Mouse (Mus musculus) heart, embryonic 13.5 days (tissue): Measurements from ENCODE around the gene Gm11985. TPM values are rescaled to one million over a fixed set of nuclear protein-coding genes. Genes with fewer than 3 reads are reported as not detected.

Experiments used
- ATAC-seq: fragments of 200-750 bp; cut with Nextera tagmentation; 2 replicates; pipeline ENCODE4 v1.8.0; 2017; ENCODE audit warnings: moderate TSS enrichment; ENCODE audit not compliant: insufficient number of reproducible peaks, low FRiP score, low TSS enrichment; ENCODE audit errors: extremely low read depth
- H3K27ac ChIP-seq: fragments of 300-500 bp; sonication (generic); replicated peaks from 2 replicates; pipeline ENCODE4 v1.5.1; 2015; ENCODE audit warnings: moderate library complexity, mild to moderate bottlenecking, inconsistent platforms
- H3K27me3 ChIP-seq: fragments of 300-500 bp; sonication (generic); replicated peaks from 2 replicates; pipeline ENCODE4 v1.6.1; 2015; ENCODE audit warnings: mild to moderate bottlenecking, inconsistent platforms
- H3K36me3 ChIP-seq: fragments of 300-500 bp; sonication (generic); 2 replicates; pipeline ENCODE4 v1.6.1; 2015; ENCODE audit warnings: mild to moderate bottlenecking, inconsistent platforms
- H3K4me1 ChIP-seq: fragments of 300-500 bp; sonication (generic); 2 replicates; pipeline ENCODE4 v1.6.1; 2015; ENCODE audit warnings: inconsistent platforms
- H3K4me2 ChIP-seq: fragments of 300-500 bp; sonication (generic); 2 replicates; pipeline ENCODE4 v1.6.1; 2015; ENCODE audit warnings: inconsistent platforms, mild to moderate bottlenecking, moderate library complexity
- H3K4me3 ChIP-seq: fragments of 300-500 bp; sonication (generic); 2 replicates; pipeline ENCODE4 v1.5.1; 2015; ENCODE audit warnings: moderate library complexity, mild to moderate bottlenecking, inconsistent platforms
- H3K9ac ChIP-seq: fragments of 300-500 bp; sonication (generic); 2 replicates; pipeline ENCODE4 v1.6.1; 2015; ENCODE audit warnings: inconsistent platforms, mild to moderate bottlenecking, moderate library complexity
- H3K9me3 ChIP-seq: fragments of 300-500 bp; sonication (generic); 2 replicates; pipeline ENCODE4 v1.6.1; 2016; ENCODE audit warnings: inconsistent platforms
- WGBS: fragments of 180-500 bp; shearing (Covaris S2); methylation state at CpG from one replicate; pipeline ENCODE4 v1.1.7; 2015; ENCODE audit warnings: mixed read lengths; 5-methylcytosine and 5-hydroxymethylcytosine counted together
- polyA plus RNA-seq: library from polyadenylated mRNA; unstranded; fragments of >200 nt; fragmentation: Nextera tagmentation; extraction: Ambion mirVana; gene quantifications from 2 replicates; pipeline ENCODE4 v1.2.1, GENCODE M21; 2015

Gene Gm11985
- polyA plus RNA-seq, 1 experiment from 2014 or later = not detected

DNA sequence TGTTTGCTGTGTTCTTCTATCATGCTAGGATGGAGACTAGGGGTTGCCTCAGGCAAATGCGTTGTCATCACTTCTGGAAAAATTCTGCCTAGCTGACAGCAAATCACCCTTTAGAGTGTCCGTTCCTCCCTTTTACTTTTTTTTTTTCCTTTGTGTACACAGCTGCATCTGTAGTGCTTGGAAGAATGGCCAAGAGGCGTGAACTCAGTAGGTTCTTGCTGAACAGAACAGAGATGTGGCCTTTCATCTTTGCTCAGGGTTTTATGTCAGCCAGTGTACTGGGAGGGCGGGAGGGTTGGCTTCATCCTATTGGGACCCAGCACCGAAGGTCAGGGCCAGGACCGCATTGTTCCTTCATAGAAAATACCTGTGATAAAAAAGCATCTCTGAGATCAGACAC lies 53.1 kb downstream of the Gm11985 start:
- Histone ChIP-seq H3K27me3 (no peaks in the 10 kb centered on the region), H3K36me3 (no peaks in the 10 kb centered on the region), H3K4me1 (peaks cover 7% of the 10 kb centered on the region), H3K9ac (no peak overlapping the region), H3K27ac (no peak overlapping the region), H3K4me3 (no peak overlapping the region), H3K4me2 (no peak overlapping the region), H3K9me3 (no peaks in the 10 kb centered on the region)
- no peak for ATAC-seq
- 74% methylated on average over 6 of the region's 6 CpGs for WGBS

DNA sequence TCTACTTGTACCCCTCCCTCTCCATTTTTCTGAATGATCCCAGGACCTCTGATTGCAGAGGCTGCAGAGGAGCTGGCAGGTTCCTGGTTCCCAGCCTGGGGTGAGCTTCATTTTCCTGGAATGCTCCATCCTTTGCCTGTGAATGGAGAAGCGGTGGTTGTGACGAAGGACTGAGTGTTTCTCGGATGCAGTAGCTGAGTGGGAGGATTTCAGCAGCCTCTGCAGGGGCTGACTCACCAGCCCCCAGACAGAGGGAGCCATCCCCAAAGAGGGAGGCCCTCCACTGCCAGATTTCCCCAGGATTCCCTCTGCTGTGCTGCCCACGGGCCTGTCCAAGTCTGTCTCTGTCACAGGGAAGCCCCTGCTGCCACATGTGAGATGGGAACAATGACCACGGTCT lies 54.0 kb downstream of the Gm11985 start:
- Histone ChIP-seq H3K4me3 (no peak overlapping the region), H3K4me2 (no peak overlapping the region), H3K9ac (no peak overlapping the region), H3K36me3 (no peaks in the 10 kb centered on the region), H3K27me3 (no peaks in the 10 kb centered on the region), H3K27ac (no peak overlapping the region), H3K4me1 (peaks cover 15% of the 10 kb centered on the region), H3K9me3 (no peaks in the 10 kb centered on the region)
- WGBS = 63% methylated on average over 5 of the region's 5 CpGs
- no peak for ATAC-seq

- H3K27me3 ChIP-seq = no peaks in the 10 kb centered on the region
- WGBS = 78% methylated on average over 5 of the region's 5 CpGs
- no peaks in the 10 kb centered on the region for H3K9me3 ChIP-seq
- no peak overlapping the region for H3K27ac ChIP-seq
- no peaks in the 10 kb centered on the region for H3K36me3 ChIP-seq
- ATAC-seq = no peak
- no peak overlapping the region for H3K4me2 ChIP-seq
- no peak overlapping the region for H3K4me3 ChIP-seq
- H3K4me1 ChIP-seq = peaks cover 20% of the 10 kb centered on the region
- no peak overlapping the region for H3K9ac ChIP-seq
Measured at GRCm38 (mm10) chr11:7133736-7134135, 54.6 kb downstream of the Gm11985 start.

Other genes starting within 250 kb of the Gm11985 start
- 0.51 and 0.87 TPM in 2 replicates for gene Adcy1, start 125.1 kb downstream of the Gm11985 start, polyA plus RNA-seq
- 0.37 and 2.5 TPM in 2 replicates for gene Igfbp1, start 9.2 kb upstream of the Gm11985 start, polyA plus RNA-seq
- gene Igfbp3, start 25.4 kb upstream of the Gm11985 start, polyA plus RNA-seq = 34.0 and 34.5 TPM in 2 replicates